Mouse (Mus musculus): ENCODE data around the gene Ier5. TPM values are rescaled to one million over a fixed set of nuclear protein-coding genes. Genes with fewer than 3 reads are reported as not detected.

The Ier5 gene
- total RNA-seq, 2 experiments from 2014 or later: 17.9 to 19.8 TPM

DNA sequence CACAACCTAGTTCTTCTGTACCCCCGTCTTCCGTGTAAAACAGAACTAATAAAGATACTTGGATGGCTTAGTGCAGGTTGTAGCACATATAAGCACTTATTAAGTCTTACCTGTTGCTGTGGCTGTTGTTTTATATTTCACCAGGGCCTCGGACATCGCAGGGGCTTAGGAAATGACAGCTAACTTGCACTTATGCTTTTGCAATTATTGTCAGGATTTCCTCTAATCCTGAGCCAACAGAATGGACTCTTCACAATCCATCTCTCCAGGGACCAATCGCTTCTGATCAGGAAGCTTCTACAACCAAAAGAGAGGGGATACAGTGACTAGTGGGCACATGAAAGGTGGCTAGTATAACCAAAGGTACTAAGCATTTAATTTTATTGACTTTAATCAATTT, 4.6 kb upstream of the Ier5 start:
- no peak for DNase-seq (ENCODE audit: low spot score in 2 of 2)

DNA sequence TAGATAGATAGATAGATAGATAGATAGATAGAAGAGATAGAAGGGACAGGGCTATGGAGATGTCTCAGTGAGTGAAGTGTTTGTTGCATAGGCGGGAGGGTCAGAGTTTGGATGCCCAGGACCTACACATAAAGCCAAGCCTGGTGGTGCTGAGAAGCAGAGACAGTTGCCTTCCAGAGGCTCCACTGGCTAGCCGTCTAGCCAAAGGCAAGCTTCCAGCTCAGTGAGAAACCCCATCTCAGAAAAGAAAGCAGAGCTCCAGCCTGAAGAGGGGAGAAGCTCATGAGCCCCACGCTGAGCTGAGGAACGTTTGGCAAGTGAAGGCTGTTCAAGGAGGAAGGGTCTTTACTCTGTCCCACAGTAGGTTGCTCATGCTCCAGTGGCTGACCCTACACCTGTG, 3.2 kb upstream of the Ier5 start:
- no peak for DNase-seq (ENCODE audit: low spot score in 2 of 2)

DNA sequence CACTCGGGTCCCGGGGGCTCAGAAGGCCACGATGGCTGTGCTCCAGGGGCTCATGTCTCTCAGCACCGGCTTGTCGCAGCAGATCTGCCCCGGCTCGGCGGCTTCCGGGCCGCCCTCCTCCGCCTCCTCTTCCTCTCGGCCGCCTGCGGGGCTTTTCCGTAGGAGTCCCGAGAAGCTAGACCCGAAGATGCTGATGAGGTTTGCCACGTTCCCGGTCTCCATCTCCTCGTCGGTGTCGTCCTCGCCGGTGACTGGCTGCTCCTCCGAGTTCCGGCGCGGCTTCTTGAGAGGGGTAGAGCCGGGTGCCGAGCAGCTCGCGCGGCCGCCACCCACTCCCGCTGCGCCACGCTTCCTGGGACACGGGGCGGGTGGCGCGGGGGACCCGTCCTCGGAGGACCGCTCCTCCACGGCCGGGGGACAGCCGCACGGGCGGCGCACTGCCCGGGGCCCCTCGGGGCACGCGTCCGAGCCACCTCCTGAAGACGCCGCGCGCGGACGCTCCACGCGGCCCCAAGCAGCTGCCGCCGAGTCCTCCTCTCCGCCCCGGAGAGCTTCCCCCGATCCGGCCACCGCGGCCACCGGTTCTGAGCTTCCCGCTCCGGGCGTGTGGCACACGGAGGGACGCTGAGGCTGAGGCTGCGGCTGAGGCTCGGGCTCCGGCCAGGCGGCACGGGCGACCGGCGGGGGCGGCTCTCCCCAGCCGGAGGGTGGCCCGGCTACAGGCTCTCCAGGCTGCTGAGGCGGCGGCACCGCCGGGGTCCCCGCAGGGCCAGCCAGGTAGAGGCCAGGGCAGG, 753 bp downstream of the Ier5 start:
- peak; percentile 47 to 56 for DNase-seq (ENCODE audit: low spot score in 2 of 2)

DNA sequence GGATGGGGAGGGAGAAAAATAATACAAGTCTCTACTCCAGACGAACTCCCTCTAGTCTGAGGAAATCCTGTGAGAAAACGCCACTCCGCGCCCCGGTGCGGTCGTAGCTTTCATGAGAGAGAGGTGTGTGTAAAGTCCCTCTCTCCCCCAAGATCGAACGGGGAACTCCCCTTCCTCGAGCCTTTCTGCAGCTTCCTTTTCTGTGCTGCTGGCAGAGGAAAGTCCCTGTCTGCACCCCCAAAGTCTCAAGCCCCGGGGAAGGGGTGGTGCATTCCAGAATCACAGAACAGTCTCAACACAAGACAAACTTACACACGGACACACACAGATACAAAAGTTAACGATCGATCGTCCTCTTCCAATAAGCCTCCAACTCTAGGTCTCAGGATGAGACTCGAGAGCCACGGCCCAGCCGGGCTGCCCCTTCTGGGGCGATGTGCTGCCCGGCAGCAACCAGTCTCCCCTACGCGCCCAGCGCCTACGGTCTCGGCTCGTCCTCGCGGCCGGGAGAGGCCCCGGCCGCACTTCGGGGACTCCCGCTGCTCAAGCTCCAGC, 1.4 kb downstream of the Ier5 start:
- peak; percentile 44 to 55 for DNase-seq (ENCODE audit: low spot score in 2 of 2)

DNA sequence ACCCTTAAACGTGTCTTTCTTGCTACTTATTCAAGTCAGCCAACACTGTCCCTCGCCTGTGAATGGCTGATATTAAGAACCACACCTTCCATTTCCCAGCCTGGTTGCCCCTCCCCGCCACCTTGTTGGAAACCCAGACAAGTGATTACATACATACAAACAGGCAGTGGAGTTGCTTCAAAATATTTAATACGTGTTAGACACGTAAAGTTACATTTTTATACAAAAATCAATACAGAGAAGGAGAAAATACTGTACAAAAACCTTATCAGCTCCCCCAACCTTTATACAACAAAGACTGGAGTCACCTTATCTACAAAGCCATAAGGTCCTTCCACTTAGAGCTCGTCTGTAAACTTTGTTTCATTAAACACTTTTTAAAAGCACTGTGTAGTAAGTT, 2.1 kb downstream of the Ier5 start:
- DNase-seq (ENCODE audit: low spot score in 2 of 2): no peak

DNA sequence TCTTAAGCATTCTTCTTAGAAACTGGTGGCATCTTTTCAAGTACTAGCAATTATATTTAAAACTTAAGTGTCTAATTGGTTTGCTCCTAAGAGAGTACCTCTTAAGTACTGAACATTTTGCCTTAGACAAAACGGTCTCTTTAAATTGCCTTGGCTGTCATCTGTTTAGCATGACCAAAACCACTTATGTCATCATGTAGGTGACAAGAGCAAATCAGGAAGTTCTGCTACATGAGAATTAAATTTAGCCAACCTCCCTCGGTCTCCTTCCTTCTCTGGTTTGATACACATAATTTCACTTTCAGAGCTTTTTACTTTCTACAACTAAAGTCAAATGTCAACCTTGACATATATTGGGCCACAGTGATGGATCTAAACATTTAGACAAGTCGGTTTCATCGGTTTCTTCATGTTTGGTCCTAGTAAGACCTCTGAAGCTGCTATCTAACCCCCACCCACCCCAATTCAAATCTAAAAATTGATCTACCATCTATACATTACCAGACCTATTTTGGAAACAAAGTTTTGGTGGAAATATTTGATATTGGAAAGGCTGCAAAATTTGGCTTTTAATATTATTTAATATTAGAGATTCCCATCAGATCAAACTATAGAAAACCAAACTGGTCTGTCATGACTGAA, 2.7 kb downstream of the Ier5 start:
- DNase-seq (ENCODE audit: low spot score in 2 of 2): no peak

DNA sequence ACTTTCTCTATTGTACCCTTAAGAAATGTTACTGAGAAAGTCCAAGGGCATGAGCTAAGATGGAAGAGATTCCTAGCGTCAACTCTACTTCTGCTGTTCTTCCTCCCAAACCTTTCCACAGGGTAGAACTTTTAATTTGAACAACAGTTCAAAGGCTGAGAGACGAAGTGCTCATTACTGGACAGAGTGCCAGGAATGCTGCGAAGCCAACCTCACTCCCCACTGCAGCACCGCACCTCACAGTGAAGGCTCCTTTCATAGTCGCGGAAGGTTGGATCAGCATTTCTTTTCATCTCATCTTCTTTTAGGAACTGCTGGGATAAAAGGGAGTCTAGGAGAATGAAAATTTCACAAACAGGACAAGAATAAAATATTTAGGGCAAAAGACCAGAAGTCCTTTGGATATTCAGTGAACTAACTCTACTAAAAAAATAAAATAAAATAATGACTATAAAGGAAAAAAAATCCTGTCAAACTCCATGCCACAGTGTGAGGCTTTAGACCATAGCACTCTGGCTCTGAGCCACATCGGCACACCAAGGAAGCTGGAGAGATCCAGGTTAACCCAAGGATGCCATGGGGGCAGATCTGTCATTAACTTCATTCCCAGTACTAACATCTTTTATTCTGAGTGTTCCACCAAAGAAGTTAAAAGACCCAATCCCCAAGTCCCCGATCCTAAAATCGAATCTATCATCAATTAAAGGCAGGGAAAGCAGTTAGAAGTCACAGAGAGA, 5.3 kb downstream of the Ier5 start:
- no peak for DNase-seq (ENCODE audit: low spot score in 2 of 2)

DNA sequence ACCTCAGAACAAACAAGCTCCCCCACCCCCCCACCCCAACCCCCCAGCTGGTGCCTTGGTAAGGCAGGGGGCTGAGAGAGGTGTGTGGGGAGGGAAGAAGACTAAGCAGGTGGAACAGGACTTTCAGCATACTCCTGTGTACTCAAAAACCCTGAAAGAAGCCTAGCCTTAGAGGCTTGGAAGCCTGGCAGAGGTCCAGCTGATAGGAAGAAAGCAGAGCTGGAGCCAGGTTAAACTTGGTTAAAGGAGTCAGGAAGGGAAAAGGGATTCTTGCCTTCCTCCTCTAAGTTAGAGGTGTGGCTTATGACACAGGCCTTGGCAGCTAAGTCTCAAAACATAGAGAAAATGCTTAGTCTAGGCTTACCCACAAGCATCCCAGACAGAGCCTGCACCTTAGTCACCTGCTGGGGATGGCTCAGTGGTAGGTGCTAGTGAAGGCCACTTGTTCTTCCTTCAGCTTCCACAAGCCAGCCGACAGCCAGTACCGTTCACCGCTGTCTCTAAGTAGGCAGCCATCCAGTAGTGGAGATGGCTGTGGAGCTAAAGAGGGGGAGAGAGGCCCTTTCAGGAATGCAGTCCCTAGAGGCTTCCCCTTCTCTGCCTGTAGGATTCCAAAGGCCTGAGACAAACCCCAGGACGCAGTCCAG, 6.2 kb downstream of the Ier5 start:
- no peak for DNase-seq (ENCODE audit: low spot score in 2 of 2)

DNA sequence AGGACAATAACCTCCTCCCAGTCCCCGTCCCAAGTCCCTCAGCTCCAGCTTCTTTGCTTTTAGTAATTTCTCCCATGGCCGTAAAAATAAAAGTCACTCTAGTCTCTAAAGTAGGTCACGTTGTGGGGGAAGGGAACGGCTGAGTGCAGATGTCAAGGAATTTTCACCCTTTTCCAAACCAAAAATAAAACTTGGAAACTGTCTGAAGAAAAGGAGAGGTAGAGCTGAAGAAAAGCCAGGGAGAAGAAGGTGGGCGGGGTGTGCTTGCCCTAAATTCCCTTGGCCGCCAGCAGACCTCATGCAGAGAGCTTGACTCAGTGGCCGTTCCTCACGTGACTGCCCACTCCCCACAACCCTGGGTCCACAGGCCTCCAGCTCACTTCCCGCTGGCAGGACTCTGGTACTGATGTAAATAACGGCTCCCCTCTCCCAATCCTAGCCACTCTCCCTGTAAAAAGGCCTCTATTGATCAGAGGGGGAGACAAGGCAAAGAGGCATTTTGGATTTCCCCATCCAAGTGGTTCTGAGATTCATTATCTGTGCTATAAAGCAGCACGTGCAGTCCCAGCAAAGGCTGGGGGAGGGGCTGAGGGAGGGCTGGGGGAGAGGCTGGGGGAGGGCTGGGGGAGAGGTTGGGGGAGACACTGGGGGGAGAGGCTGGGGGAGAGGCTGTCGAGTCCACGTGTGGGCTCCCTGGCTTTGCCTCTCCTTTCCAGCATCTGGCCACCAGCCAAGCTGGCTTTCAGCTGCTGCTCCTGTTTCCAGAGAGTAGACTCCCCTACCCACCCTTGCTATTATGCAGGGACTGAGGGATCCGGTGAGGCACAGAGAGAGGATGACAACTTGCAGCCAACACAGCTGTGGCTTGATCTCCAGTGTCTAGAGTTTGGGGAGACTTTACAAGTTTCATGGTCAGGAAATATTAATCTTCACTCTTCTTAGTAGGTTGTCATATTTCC, 7.3 kb downstream of the Ier5 start:
- DNase-seq (ENCODE audit: low spot score in 2 of 2): peak; percentile 56 to 68

DNA sequence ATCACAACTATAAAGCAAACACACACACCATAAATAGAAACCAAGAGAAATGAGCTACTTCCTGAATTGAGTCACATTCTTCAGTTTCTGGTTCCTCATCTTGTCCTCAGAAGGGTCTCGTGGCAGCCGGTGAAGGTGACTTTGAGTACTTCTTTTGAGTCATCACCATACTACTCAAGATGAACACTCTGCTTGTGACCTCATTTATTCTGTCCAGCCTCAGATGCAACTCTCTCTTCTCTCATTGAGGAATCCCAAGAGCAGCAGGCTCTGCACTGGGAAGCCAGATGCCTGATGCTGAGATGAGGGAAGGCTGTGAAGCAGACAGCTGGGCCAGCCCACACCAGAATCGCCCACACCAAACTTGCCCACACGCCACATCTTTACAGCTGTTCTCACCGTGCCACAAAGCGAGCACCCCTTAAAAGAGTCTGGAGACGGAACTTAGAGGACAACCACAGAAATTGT, 8.0 kb downstream of the Ier5 start:
- no peak for DNase-seq (ENCODE audit: low spot score in 2 of 2)

DNA sequence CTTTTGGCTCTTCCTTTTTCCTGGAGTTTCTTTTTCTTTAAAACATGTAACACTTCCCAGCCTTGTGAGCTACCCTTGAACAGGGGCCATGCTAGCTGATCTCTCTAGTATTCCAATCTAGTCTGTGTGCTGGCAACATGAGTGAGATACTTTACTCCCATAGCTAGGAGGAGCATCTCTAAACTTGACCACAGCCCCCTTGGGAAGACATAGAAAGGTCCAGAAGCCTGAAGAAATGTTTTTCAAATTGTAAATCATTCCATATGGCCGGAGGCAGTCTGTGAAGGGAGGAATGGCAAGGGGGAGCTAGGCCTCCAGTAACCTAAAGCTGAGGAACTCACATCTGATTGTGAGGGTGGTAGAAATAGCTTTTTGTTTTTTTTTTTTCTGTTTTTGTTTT, 8.7 kb downstream of the Ier5 start:
- DNase-seq (ENCODE audit: low spot score in 2 of 2): no peak

DNA sequence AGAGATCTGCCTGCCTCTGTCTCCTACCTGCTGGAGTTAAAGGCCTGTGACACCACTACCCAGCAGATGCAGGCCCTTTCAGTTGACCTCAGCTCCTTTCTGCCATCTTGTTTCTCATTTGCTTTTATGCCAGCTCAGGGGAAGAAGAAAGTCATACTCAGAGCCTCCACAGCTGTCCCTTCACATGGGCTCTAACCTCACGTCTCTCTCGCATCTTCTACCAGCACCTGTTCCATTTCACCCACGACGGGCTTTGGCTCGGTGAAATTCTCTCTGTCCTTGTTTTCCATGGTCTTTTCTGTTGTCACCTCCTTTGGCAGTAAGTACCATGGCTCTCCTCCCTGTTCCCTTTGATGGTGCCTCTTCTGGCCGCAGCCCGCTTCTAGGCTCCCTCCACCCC, 9.1 kb downstream of the Ier5 start:
- DNase-seq (ENCODE audit: low spot score in 2 of 2): no peak

DNA sequence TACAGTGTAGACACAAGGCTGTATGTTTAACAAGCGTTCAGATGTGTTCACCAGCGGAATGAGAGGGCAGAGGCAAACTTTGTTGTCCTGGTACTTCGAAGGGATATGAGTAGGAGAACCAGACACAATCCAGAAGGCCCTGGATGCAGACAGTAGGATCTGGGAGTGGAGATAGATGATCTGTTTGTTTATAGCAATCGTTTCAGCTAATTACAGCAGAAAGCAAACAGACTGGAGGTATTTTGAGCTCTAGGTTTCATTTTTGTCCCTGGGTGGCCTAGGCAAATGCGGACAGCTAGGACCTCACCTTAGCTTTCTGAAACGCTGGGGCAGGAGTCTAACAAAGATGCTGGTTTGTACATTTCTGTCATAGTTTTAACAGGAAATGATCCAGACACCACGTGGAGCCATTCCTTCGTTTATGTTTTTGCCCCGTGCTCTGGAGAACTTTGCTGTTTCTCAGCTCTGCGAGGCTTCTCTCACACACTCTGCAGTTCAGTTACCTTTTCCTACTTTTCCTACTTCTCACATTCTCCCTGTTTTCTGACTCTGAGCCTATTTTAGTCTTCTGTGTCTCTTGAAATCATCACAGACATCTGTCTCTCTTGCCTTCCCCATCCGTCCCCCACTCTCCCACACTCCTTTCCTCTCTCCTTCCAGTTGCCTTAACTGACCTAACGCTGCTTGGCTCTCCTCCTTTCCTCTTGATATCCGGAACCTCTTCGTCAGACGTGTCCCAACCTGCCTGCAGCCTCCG, 10.4 kb downstream of the Ier5 start:
- DNase-seq (ENCODE audit: low spot score in 2 of 2): no peak

DNA sequence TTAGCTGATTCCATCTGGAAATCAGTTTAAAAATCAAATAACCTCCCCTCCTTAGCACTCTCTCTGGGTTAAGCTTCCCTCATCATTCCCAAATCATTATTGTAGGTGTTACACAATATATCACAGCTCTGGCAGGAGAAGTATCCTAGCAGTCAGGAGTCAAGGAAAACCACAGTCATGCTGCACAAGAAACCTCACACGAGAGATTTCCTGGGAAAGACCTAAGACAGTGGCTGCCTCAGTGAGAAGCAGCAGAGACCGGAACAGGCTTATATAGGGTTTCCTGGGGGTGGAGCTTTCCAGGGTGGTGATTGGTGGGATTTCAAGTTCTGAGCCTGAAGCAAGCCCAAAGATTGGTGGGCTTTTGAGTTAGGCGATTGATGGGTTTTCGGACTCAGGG, 11.4 kb downstream of the Ier5 start:
- no peak for DNase-seq (ENCODE audit: low spot score in 2 of 2)

DNA sequence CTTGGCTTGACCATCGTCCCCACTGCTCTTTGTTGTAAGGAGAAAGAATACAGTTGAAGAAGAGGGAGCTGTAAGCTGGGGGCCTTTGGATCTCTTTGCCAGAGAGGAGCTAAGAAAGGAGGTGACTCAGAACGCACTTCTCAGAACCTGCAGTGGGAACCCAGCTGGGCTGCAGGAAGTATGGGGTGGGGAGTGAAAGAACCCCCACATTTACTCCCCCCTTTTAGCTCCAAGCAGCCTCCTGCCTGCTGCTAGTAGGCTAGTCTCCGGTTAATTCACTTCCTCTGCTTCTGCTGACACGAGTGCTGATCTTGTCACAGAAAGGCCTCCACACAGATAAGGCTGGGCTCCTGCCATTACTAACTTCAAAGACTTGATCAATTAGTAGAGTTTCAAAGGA, 12.5 kb downstream of the Ier5 start:
- no peak for DNase-seq (ENCODE audit: low spot score in 2 of 2)

DNA sequence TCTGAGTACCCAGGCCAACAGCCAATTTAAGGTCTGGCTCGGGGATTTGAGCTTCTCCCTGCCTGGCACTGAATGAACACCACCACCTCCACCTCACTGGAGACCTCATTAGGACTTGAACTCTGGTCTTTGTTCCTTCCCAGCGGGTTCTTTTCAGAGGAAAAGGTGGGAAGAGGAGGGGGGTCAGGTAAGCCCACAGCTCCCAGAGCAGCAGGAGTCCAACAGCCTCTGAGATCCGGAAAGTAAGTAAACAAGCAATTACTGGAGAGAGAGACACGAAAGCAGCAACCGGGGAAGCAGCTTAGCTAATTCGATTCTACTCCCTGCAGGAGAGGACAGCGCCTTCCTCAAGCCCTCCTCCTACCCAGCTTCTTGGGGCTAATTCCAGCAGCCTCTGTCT, 13.0 kb downstream of the Ier5 start:
- no peak for DNase-seq (ENCODE audit: low spot score in 2 of 2)

DNA sequence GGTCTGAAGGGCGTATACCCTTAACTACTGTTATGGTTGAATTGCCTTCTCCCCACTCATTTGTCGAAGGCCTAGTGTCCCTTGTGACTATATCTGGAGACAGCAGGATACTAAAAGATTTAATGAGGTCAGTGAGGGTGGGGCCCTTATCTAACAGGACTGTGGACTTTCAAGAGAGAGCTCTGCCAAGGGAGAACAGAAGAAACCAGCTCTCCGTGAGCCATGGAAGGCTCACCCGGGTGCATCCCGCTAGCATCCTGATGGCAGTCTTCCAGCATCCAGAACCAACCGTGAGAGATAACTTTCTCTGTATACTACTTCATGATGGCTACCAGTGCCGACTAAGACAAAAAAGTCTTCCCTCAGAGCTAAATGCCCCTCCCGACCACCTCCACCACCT, 14.6 kb downstream of the Ier5 start:
- DNase-seq (ENCODE audit: low spot score in 2 of 2): no peak

DNA sequence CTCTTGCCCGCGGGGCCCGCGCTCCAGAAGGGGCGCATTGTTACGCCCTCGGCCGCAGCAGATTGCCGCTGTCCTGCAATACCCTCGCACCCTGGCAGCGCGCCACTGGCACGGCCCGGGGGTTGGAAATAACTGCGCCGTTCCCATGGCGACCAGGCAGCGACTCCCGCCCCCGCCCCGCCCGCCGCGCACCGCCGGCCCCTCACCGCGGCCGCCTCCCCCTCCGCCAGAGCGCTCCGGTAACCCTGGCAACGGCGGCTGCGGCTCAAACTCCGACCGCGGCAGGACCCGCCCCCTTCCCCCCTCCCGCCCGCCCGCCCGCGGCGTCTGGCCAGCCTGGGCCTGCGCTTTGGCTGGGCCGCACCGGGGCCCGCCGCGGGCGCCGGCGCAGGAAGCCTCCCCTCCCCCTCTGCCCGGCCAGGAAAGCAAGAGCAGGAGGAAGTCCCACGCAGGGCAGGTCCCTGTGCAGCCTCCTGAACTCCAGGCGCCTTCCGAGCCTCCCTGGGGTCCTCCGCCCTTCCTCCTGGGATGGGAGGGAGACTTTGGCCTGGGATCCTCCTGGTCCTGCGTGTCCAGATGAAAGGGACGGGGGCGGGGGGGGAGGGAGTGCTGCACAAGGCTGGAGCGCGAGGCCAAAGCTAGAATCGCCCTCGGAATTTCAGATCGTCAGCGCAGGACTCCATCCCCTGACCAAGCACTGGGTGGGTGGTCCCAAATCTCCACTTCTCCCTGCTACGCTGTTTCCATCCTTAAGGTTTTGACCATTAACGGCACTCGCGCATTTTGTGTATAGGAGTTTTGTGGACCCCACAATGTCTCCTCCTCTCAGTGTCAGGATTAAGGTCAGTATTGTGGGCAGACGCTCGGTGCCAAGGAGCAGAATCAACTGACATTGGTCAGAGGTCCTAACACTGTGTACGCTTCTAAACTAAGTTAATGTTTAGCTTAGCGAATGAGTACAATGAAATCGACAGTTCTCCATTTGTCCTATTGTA, 15.9 kb downstream of the Ier5 start:
- DNase-seq (ENCODE audit: low spot score in 2 of 2): peak; percentile 93 to 96

Measured in layer of hippocampus, postnatal 14 days (tissue).